Mouse (Mus musculus): Measurements from ENCODE around the gene Slc25a10. TPM values are rescaled to one million over a fixed set of nuclear protein-coding genes. Genes with fewer than 3 reads are reported as not detected.
A peak's percentile ranks its signal among the peaks of the same experiment; 100 is the strongest.

Slc25a10 gene
- polyA plus RNA-seq, 1 experiment from 2014 or later = 24.8 TPM

DNA sequence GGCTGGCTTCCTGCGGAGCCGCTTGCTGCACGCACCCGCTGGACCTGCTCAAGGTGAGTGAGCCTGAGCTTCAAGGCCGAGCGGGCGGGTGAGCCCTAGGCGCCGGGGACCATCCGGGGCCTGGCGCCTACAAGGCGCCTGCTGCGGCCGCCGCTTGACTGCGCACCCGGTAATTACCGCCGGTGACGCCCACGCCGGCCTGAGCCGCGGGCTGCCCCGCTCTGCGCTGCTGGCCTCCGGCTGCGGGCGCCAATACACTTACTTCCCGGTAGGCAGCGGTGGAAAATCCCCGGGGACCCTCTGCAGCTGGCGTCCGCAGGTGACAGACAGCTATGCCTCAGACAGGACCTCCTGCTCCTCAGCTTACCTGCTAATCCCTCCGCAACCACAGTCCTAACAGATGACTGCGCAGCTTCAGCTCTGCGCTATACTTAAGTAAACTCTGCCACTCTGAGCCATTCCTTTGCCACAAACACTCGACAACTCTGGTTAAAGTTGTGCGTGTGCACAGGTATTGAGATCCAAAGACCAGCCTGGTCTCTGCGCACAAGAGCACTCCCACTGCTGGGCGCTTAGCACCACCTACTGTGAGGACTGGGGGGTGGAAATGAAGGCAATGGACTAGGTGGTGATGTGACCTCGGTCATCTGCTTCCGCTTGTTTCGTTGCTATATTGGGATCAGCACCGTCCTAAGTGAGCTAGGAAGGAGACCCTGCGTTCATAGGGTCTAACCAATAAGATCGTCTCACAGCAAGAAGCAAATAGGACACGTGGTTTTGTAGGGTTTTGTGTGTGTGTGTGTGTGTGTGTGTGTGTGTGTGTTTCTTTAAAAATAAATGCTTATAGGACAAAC is 611 bp downstream of the Slc25a10 start:
- peak overlapping the region; percentile 91 for H3K4me3 ChIP-seq (ENCODE audit: low read depth, low read length)
- WGBS = under 1% methylated on average over 44 of the region's 48 CpGs
- no peaks in the 10 kb centered on the region for H3K27me3 ChIP-seq (ENCODE audit: control insufficient read depth, insufficient read depth, low read depth, low read length)
- H3K4me1 ChIP-seq (ENCODE audit: control insufficient read depth, insufficient read depth, low read length) = peaks cover 29% of the 10 kb centered on the region
- peak overlapping the region; percentile 74 for H3K27ac ChIP-seq (ENCODE audit: low read length)
- peak overlapping the region; percentile 96 for H3K4me2 ChIP-seq (ENCODE audit: low read length)
- no peaks in the 10 kb centered on the region for H3K9me3 ChIP-seq (replicated peaks; ENCODE audit: control insufficient read depth, low read length, poor library complexity, severe bottlenecking)
- peaks cover 23% of the 10 kb centered on the region for H3K36me3 ChIP-seq (ENCODE audit: control insufficient read depth, insufficient read depth, low read length)
- peak overlapping the region; percentile 84 for H3K9ac ChIP-seq (ENCODE audit: low read depth, low read length)
- peak; percentile 59 for ATAC-seq

GRCm38 (mm10) chr11:120492878-120493203 is 1.2 kb downstream of the Slc25a10 start:
- H3K9me3 ChIP-seq (replicated peaks; ENCODE audit: control insufficient read depth, low read length, poor library complexity, severe bottlenecking) = no peaks in the 10 kb centered on the region
- peaks cover 29% of the 10 kb centered on the region for H3K4me1 ChIP-seq (ENCODE audit: control insufficient read depth, insufficient read depth, low read length)
- peak overlapping the region; percentile 96 for H3K4me2 ChIP-seq (ENCODE audit: low read length)
- peak overlapping the region; percentile 55 for H3K9ac ChIP-seq (ENCODE audit: low read depth, low read length)
- WGBS = 26% methylated on average over 3 of the region's 3 CpGs
- H3K4me3 ChIP-seq (ENCODE audit: low read depth, low read length) = peak overlapping the region; percentile 91
- no peaks in the 10 kb centered on the region for H3K27me3 ChIP-seq (ENCODE audit: control insufficient read depth, insufficient read depth, low read depth, low read length)
- ATAC-seq = no peak
- H3K27ac ChIP-seq (ENCODE audit: low read length) = peak overlapping the region; percentile 54; the same call in 1 of the 2 replicates
- H3K36me3 ChIP-seq (ENCODE audit: control insufficient read depth, insufficient read depth, low read length) = peaks cover 20% of the 10 kb centered on the region

GRCm38 (mm10) chr11:120493351-120493750 is 1.7 kb downstream of the Slc25a10 start:
- WGBS = 50% methylated on average over 3 of the region's 3 CpGs
- Histone ChIP-seq H3K4me1 (ENCODE audit: control insufficient read depth, insufficient read depth, low read length) (peaks cover 29% of the 10 kb centered on the region), H3K9ac (ENCODE audit: low read depth, low read length) (peak overlapping the region; percentile 55; the same call in 1 of the 2 replicates), H3K27ac (ENCODE audit: low read length) (no peak overlapping the region), H3K27me3 (ENCODE audit: control insufficient read depth, insufficient read depth, low read depth, low read length) (no peaks in the 10 kb centered on the region), H3K4me2 (ENCODE audit: low read length) (peak overlapping the region; percentile 96), H3K4me3 (ENCODE audit: low read depth, low read length) (peak overlapping the region; percentile 91), H3K9me3 (replicated peaks; ENCODE audit: control insufficient read depth, low read length, poor library complexity, severe bottlenecking) (no peaks in the 10 kb centered on the region), H3K36me3 (ENCODE audit: control insufficient read depth, insufficient read depth, low read length) (peaks cover 16% of the 10 kb centered on the region)
- no peak for ATAC-seq

- H3K9me3 ChIP-seq (replicated peaks; ENCODE audit: control insufficient read depth, low read length, poor library complexity, severe bottlenecking) = no peaks in the 10 kb centered on the region
- H3K36me3 ChIP-seq (ENCODE audit: control insufficient read depth, insufficient read depth, low read length) = peaks cover 20% of the 10 kb centered on the region
- H3K4me3 ChIP-seq (ENCODE audit: low read depth, low read length) = no peak overlapping the region
- H3K27ac ChIP-seq (ENCODE audit: low read length) = no peak overlapping the region
- H3K27me3 ChIP-seq (ENCODE audit: control insufficient read depth, insufficient read depth, low read depth, low read length) = no peaks in the 10 kb centered on the region
- peaks cover 29% of the 10 kb centered on the region for H3K4me1 ChIP-seq (ENCODE audit: control insufficient read depth, insufficient read depth, low read length)
- ATAC-seq = no peak
- no peak overlapping the region for H3K4me2 ChIP-seq (ENCODE audit: low read length)
- H3K9ac ChIP-seq (ENCODE audit: low read depth, low read length) = no peak overlapping the region
- WGBS = 86% methylated on average over 3 of the region's 3 CpGs
Measured at GRCm38 (mm10) chr11:120493911-120494310, 2.3 kb downstream of the Slc25a10 start.

DNA sequence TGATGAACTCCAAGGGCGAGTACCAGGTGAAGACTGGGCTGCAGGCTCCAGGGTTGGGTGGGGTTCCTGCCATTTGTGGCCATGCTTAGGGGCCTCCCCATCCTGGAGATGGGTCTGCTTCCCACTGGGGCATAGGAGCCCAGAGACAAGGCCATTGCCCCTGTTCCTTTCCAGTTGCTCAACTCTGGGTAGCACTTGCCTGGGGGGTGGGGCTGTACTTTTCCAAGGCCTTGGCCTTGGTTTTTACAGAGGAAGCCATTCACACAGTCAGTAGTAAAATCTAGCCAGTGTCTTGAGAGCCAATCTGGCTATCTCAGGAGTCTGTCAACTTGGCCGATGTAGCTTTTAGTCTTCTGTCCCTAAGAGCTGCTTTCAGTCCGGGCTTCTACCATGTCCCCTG is 5.8 kb downstream of the Slc25a10 start:
- no peak overlapping the region for H3K9ac ChIP-seq (ENCODE audit: low read depth, low read length)
- 95% methylated on average over 3 of the region's 3 CpGs for WGBS
- no peaks in the 10 kb centered on the region for H3K27me3 ChIP-seq (ENCODE audit: control insufficient read depth, insufficient read depth, low read depth, low read length)
- H3K4me1 ChIP-seq (ENCODE audit: control insufficient read depth, insufficient read depth, low read length) = peaks cover 15% of the 10 kb centered on the region
- no peak overlapping the region for H3K4me2 ChIP-seq (ENCODE audit: low read length)
- no peak for ATAC-seq
- no peaks in the 10 kb centered on the region for H3K9me3 ChIP-seq (replicated peaks; ENCODE audit: control insufficient read depth, low read length, poor library complexity, severe bottlenecking)
- peaks cover 20% of the 10 kb centered on the region for H3K36me3 ChIP-seq (ENCODE audit: control insufficient read depth, insufficient read depth, low read length)
- H3K4me3 ChIP-seq (ENCODE audit: low read depth, low read length) = no peak overlapping the region
- no peak overlapping the region for H3K27ac ChIP-seq (ENCODE audit: low read length)

- Histone ChIP-seq H3K4me2 (ENCODE audit: low read length) (no peak overlapping the region), H3K27ac (ENCODE audit: low read length) (no peak overlapping the region), H3K27me3 (ENCODE audit: control insufficient read depth, insufficient read depth, low read depth, low read length) (no peaks in the 10 kb centered on the region), H3K4me3 (ENCODE audit: low read depth, low read length) (no peak overlapping the region), H3K36me3 (ENCODE audit: control insufficient read depth, insufficient read depth, low read length) (peaks cover 20% of the 10 kb centered on the region), H3K9me3 (replicated peaks; ENCODE audit: control insufficient read depth, low read length, poor library complexity, severe bottlenecking) (no peaks in the 10 kb centered on the region), H3K4me1 (ENCODE audit: control insufficient read depth, insufficient read depth, low read length) (peaks cover 7% of the 10 kb centered on the region), H3K9ac (ENCODE audit: low read depth, low read length) (no peak overlapping the region)
- no peak for ATAC-seq
- WGBS = 95% methylated on average over 12 of the region's 12 CpGs
Measured at GRCm38 (mm10) chr11:120498226-120498625, 6.6 kb downstream of the Slc25a10 start.

GRCm38 (mm10) chr11:120498891-120499290 is 7.3 kb downstream of the Slc25a10 start:
- Histone ChIP-seq H3K4me1 (ENCODE audit: control insufficient read depth, insufficient read depth, low read length) (peaks cover under 1% of the 10 kb centered on the region; the same call in 1 of the 2 replicates), H3K4me2 (ENCODE audit: low read length) (no peak overlapping the region), H3K4me3 (ENCODE audit: low read depth, low read length) (no peak overlapping the region), H3K27me3 (ENCODE audit: control insufficient read depth, insufficient read depth, low read depth, low read length) (no peaks in the 10 kb centered on the region), H3K36me3 (ENCODE audit: control insufficient read depth, insufficient read depth, low read length) (peaks cover 20% of the 10 kb centered on the region), H3K9ac (ENCODE audit: low read depth, low read length) (no peak overlapping the region), H3K9me3 (replicated peaks; ENCODE audit: control insufficient read depth, low read length, poor library complexity, severe bottlenecking) (no peaks in the 10 kb centered on the region), H3K27ac (ENCODE audit: low read length) (no peak overlapping the region)
- WGBS = 93% methylated on average over 5 of the region's 5 CpGs
- no peak for ATAC-seq

- H3K27me3 ChIP-seq (ENCODE audit: control insufficient read depth, insufficient read depth, low read depth, low read length) = no peaks in the 10 kb centered on the region
- no peaks in the 10 kb centered on the region for H3K9me3 ChIP-seq (replicated peaks; ENCODE audit: control insufficient read depth, low read length, poor library complexity, severe bottlenecking)
- no peak overlapping the region for H3K4me2 ChIP-seq (ENCODE audit: low read length)
- H3K27ac ChIP-seq (ENCODE audit: low read length) = no peak overlapping the region
- WGBS = 86% methylated on average over 6 of the region's 6 CpGs
- no peaks in the 10 kb centered on the region for H3K4me1 ChIP-seq (ENCODE audit: control insufficient read depth, insufficient read depth, low read length)
- no peak overlapping the region for H3K4me3 ChIP-seq (ENCODE audit: low read depth, low read length)
- no peak overlapping the region for H3K9ac ChIP-seq (ENCODE audit: low read depth, low read length)
- H3K36me3 ChIP-seq (ENCODE audit: control insufficient read depth, insufficient read depth, low read length) = peaks cover 19% of the 10 kb centered on the region
- no peak for ATAC-seq
Measured at GRCm38 (mm10) chr11:120499894-120500293, 8.3 kb downstream of the Slc25a10 start.

DNA sequence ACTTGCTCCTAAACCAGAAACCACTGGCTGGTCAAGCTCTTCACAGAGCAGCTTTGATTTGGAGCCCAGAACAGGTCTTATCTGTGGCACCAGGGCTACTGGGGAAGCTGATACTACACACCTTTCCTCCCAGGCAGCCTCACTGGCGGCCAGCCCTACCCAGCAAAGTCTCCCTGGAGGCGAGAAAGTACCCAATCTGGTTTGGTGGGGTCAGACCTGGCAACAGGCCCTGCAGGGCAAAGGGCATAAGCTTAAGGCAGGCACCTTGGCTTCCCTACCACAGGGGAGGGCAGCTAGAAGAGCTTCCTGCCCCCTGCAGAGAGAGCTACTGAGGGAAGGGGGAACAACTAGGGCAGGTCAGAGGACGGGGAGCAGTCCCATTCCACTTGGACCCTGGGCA is 8.7 kb downstream of the Slc25a10 start:
- peaks cover 15% of the 10 kb centered on the region for H3K36me3 ChIP-seq (ENCODE audit: control insufficient read depth, insufficient read depth, low read length)
- 32% methylated on average over 3 of the region's 3 CpGs for WGBS
- H3K27me3 ChIP-seq (ENCODE audit: control insufficient read depth, insufficient read depth, low read depth, low read length) = no peaks in the 10 kb centered on the region
- H3K9me3 ChIP-seq (replicated peaks; ENCODE audit: control insufficient read depth, low read length, poor library complexity, severe bottlenecking) = no peaks in the 10 kb centered on the region
- no peak overlapping the region for H3K9ac ChIP-seq (ENCODE audit: low read depth, low read length)
- no peak overlapping the region for H3K27ac ChIP-seq (ENCODE audit: low read length)
- no peaks in the 10 kb centered on the region for H3K4me1 ChIP-seq (ENCODE audit: control insufficient read depth, insufficient read depth, low read length)
- ATAC-seq = no peak
- no peak overlapping the region for H3K4me2 ChIP-seq (ENCODE audit: low read length)
- no peak overlapping the region; the same call in 1 of the 2 replicates for H3K4me3 ChIP-seq (ENCODE audit: low read depth, low read length)

Measured in midbrain, embryonic 16.5 days (tissue).